Mouse (Mus musculus): Measurements from ENCODE around the gene Aamp. TPM values are rescaled to one million over a fixed set of nuclear protein-coding genes. Genes with fewer than 3 reads are reported as not detected.

Aamp gene
- total and polyA plus RNA-seq, 3 experiments, result 89.3 to 116 (median 100) TPM

GRCm38 (mm10) chr1:74298996-74299395 is 14.5 kb upstream of the Aamp start:
- H3K9ac ChIP-seq (ENCODE audit: low read depth, low read length), result peak overlapping the region; percentile 18; the same call in 1 of the 2 replicates
- 0 out of 2 replicates have a peak, but pooled peaks cover 5% of the 10 kb centered on the region for H3K79me2 ChIP-seq (replicated peaks; ENCODE audit: control insufficient read depth, insufficient read depth, low read length)
- H3K4me3 ChIP-seq, result 0 out of 2 replicates have a peak overlapping the region, but pooled peaks have one; percentile 4
- peaks cover 8% of the 10 kb centered on the region for H3K36me3 ChIP-seq (ENCODE audit: control insufficient read depth, insufficient read depth, low read length)
- intact Hi-C loops (cut with DNase I), result no loop called here
- TF ChIP-seq POLR2A (IDR thresholded peaks at IDR 0.05; ENCODE audit: insufficient read depth, low read depth, low read length) (no peak), EP300 (IDR thresholded peaks at IDR 0.05; ENCODE audit: insufficient read depth, low read depth, low read length) (no peak), CTCF (IDR thresholded peaks at IDR 0.05) (no peak)
- 15% methylated on average over 5 of the region's 5 CpGs for WGBS
- peak; percentile 64 to 77 for DNase-seq
- H3K27me3 ChIP-seq (ENCODE audit: control insufficient read depth, insufficient read depth, low read length), result no peaks in the 10 kb centered on the region
- peaks cover 68% of the 10 kb centered on the region for H3K4me1 ChIP-seq (ENCODE audit: control insufficient read depth, insufficient read depth, low read length)
- peak overlapping the region; percentile 97 for H3K27ac ChIP-seq

- H3K9ac ChIP-seq (ENCODE audit: low read depth, low read length), result 0 out of 2 replicates have a peak overlapping the region, but pooled peaks have one; percentile 18
- 45% methylated on average over 5 of the region's 5 CpGs for WGBS
- no peak for TF ChIP-seq POLR2A (IDR thresholded peaks at IDR 0.05; ENCODE audit: insufficient read depth, low read depth, low read length)
- TF ChIP-seq EP300 (IDR thresholded peaks at IDR 0.05; ENCODE audit: insufficient read depth, low read depth, low read length), result no peak
- TF ChIP-seq CTCF (IDR thresholded peaks at IDR 0.05), result no peak
Observed at GRCm38 (mm10) chr1:74298157-74298750, 13.7 kb upstream of the Aamp start.

GRCm38 (mm10) chr1:74297269-74297668 is 12.7 kb upstream of the Aamp start:
- 0 out of 2 replicates have a peak, but pooled peaks cover 3% of the 10 kb centered on the region for H3K79me2 ChIP-seq (replicated peaks; ENCODE audit: control insufficient read depth, insufficient read depth, low read length)
- WGBS, result 38% methylated on average over 3 of the region's 3 CpGs
- peak overlapping the region; percentile 97 for H3K27ac ChIP-seq
- TF ChIP-seq POLR2A (IDR thresholded peaks at IDR 0.05; ENCODE audit: insufficient read depth, low read depth, low read length), result no peak
- TF ChIP-seq CTCF (IDR thresholded peaks at IDR 0.05), result no peak
- TF ChIP-seq EP300 (IDR thresholded peaks at IDR 0.05; ENCODE audit: insufficient read depth, low read depth, low read length), result no peak
- DNase-seq, result peak; percentile 67 to 76
- peaks cover 6% of the 10 kb centered on the region for H3K36me3 ChIP-seq (ENCODE audit: control insufficient read depth, insufficient read depth, low read length)
- peaks cover 67% of the 10 kb centered on the region for H3K4me1 ChIP-seq (ENCODE audit: control insufficient read depth, insufficient read depth, low read length)
- intact Hi-C loops (cut with DNase I), result no loop called here
- H3K27me3 ChIP-seq (ENCODE audit: control insufficient read depth, insufficient read depth, low read length), result no peaks in the 10 kb centered on the region
- peak overlapping the region; percentile 2; the same call in 1 of the 2 replicates for H3K9ac ChIP-seq (ENCODE audit: low read depth, low read length)
- no peak overlapping the region for H3K4me3 ChIP-seq

More at GRCm38 (mm10) chr1:74298157-74298750, 13.7 kb upstream of the Aamp start:
- DNase-seq, result no peak
- peaks cover 8% of the 10 kb centered on the region for H3K36me3 ChIP-seq (ENCODE audit: control insufficient read depth, insufficient read depth, low read length)
- intact Hi-C loops (cut with DNase I), result no loop called here
- H3K4me1 ChIP-seq (ENCODE audit: control insufficient read depth, insufficient read depth, low read length), result peaks cover 72% of the 10 kb centered on the region
- H3K27me3 ChIP-seq (ENCODE audit: control insufficient read depth, insufficient read depth, low read length), result no peaks in the 10 kb centered on the region
- H3K4me3 ChIP-seq, result no peak overlapping the region
- 0 out of 2 replicates have a peak, but pooled peaks cover 5% of the 10 kb centered on the region for H3K79me2 ChIP-seq (replicated peaks; ENCODE audit: control insufficient read depth, insufficient read depth, low read length)
- peak overlapping the region; percentile 97 for H3K27ac ChIP-seq

- peaks cover 61% of the 10 kb centered on the region for H3K4me1 ChIP-seq (ENCODE audit: control insufficient read depth, insufficient read depth, low read length)
- H3K36me3 ChIP-seq (ENCODE audit: control insufficient read depth, insufficient read depth, low read length), result peaks cover 6% of the 10 kb centered on the region
- no peak for DNase-seq
- no peaks in the 10 kb centered on the region for H3K27me3 ChIP-seq (ENCODE audit: control insufficient read depth, insufficient read depth, low read length)
- H3K9ac ChIP-seq (ENCODE audit: low read depth, low read length), result peak overlapping the region; percentile 42
- peak overlapping the region; percentile 97 for H3K27ac ChIP-seq
- TF ChIP-seq CTCF (IDR thresholded peaks at IDR 0.05) (no peak), EP300 (IDR thresholded peaks at IDR 0.05; ENCODE audit: insufficient read depth, low read depth, low read length) (no peak), POLR2A (IDR thresholded peaks at IDR 0.05; ENCODE audit: insufficient read depth, low read depth, low read length) (no peak)
- no peaks in the 10 kb centered on the region for H3K79me2 ChIP-seq (replicated peaks; ENCODE audit: control insufficient read depth, insufficient read depth, low read length)
- peak overlapping the region; percentile 48 for H3K4me3 ChIP-seq
- 14% methylated on average over 6 of the region's 6 CpGs for WGBS
- intact Hi-C loops (cut with DNase I), result no loop called here
Observed at GRCm38 (mm10) chr1:74296477-74296876, 11.9 kb upstream of the Aamp start.

GRCm38 (mm10) chr1:74295456-74296171 is 11.1 kb upstream of the Aamp start:
- TF ChIP-seq POLR2A (IDR thresholded peaks at IDR 0.05; ENCODE audit: insufficient read depth, low read depth, low read length) (peak; percentile 68; the same call in 1 of the 2 replicates), EP300 (IDR thresholded peaks at IDR 0.05; ENCODE audit: insufficient read depth, low read depth, low read length) (peak; percentile 37), CTCF (IDR thresholded peaks at IDR 0.05) (no peak)
- Histone ChIP-seq H3K27ac (peak overlapping the region; percentile 97), H3K36me3 (ENCODE audit: control insufficient read depth, insufficient read depth, low read length) (peaks cover 7% of the 10 kb centered on the region), H3K79me2 (replicated peaks; ENCODE audit: control insufficient read depth, insufficient read depth, low read length) (no peaks in the 10 kb centered on the region), H3K4me1 (ENCODE audit: control insufficient read depth, insufficient read depth, low read length) (peaks cover 60% of the 10 kb centered on the region), H3K4me3 (peak overlapping the region; percentile 48), H3K9ac (ENCODE audit: low read depth, low read length) (peak overlapping the region; percentile 42), H3K27me3 (ENCODE audit: control insufficient read depth, insufficient read depth, low read length) (no peaks in the 10 kb centered on the region)
- DNase-seq, result peak; percentile 91 to 96
- intact Hi-C loops (cut with DNase I), result no loop called here
- 3% methylated on average over 9 of the region's 9 CpGs for WGBS
